Mouse (Mus musculus): Measurements from ENCODE around the gene Ubox5. TPM values are rescaled to one million over a fixed set of nuclear protein-coding genes. Genes with fewer than 3 reads are reported as not detected.
"Not testable (repeated sequence)": the region's sequence is repeated elsewhere in the genome, so short reads cannot be mapped to it uniquely, and the experiment has no call there.

The Ubox5 gene
- polyA plus RNA-seq, 1 experiment: 1.8 TPM

DNA sequence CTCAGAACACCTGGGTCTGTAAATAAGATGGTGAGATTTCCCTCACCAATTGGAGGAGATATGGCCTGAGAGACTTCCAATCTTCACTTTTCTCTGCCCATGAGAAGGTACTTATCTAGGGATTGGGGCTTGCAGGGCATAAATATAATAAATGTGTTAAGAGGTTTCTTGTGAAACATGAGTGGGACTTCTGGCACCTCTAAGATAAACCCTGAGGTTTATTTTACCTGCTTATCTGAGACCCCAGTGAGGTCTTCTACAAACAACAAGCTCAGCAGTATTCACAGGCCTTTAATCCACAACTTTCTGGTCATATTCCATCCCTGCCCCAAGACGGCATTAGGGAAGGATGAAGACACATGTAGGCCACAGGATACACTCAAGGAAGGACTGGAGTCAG, 23.9 kb upstream of the Ubox5 start:
- TF ChIP-seq FLI1 (IDR thresholded peaks at IDR 0.05; ENCODE audit: low read length) (no peak), GATA1 (IDR thresholded peaks at IDR 0.05; ENCODE audit: borderline replicate concordance, low read length) (no peak)
- Histone ChIP-seq H3K27me3 (replicated peaks) (no peaks in the 10 kb centered on the region), H3K4me3 (replicated peaks) (no peak overlapping the region), H3K9me3 (no peaks in the 10 kb centered on the region), H3K4me1 (no peaks in the 10 kb centered on the region), H3K36me3 (replicated peaks; ENCODE audit: low read length) (peaks cover 88% of the 10 kb centered on the region)

DNA sequence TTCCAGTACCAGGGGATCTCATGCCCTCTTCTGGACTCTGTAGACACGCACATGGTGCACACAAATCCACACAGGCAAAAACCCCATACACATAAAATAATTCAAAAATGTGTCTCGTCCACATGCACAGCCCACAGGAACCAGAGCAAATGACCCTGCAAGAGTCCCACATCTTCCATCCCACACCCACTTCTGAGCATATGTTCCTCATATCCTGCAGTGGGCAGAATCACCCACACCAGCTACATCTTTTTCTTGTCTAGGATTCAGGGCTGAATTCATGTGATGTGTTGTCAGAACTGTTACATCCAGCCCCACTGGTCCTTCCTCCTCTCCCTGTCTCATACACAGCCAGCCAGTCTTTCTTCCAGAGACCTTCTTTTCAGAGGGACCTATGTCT, 23.5 kb upstream of the Ubox5 start:
- H3K36me3 ChIP-seq (replicated peaks; ENCODE audit: low read length): peaks cover 84% of the 10 kb centered on the region

DNA sequence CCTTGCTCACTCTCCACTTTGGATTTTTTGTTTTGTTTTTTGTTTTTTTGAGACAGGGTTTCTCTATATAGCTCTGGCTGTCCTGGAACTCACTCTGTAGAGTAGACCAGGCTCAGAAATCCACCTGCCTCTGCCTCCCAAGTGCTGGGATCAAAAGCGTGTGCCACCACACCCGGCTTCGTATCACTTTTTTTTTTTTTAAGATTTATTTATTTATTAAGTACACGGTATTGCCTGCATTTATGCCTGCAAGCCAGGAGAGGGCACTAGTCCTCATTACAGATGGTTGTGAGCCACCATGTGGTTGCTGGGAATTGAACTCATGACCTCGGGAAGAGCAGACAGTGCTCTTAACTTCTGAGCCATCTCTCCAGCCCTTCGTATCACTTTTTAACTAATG, 19.2 kb upstream of the Ubox5 start:
- H3K9me3 ChIP-seq: not testable (repeated sequence)

More for the DNA sequence above, 23.5 kb upstream of the Ubox5 start:
- Histone ChIP-seq H3K9me3 (no peaks in the 10 kb centered on the region), H3K4me1 (no peaks in the 10 kb centered on the region), H3K27me3 (replicated peaks) (no peaks in the 10 kb centered on the region), H3K4me3 (replicated peaks) (no peak overlapping the region)
- TF ChIP-seq FLI1 (IDR thresholded peaks at IDR 0.05; ENCODE audit: low read length) (no peak), GATA1 (IDR thresholded peaks at IDR 0.05; ENCODE audit: borderline replicate concordance, low read length) (no peak)

DNA sequence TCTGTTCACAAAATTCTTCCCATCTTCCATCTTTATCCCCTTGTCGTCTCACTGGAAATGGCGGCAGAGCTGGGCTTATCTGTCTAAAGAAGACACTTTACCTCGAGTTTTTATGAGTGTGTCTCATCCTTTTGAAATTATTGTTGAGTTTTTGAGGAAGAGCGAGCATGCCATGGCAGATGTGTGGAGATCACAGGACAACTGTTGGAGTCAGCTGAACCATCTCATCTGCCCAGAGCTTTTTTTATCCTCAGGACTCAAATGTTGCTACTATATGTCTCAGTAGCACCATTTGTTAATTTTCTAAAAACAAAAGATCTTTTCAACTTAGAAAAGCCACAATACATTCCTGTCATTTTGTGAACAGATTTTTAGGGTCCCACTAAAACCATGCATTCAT, 15.4 kb upstream of the Ubox5 start:
- peaks cover 11% of the 10 kb centered on the region for H3K36me3 ChIP-seq (replicated peaks; ENCODE audit: low read length)
- no peaks in the 10 kb centered on the region for H3K9me3 ChIP-seq
- H3K27me3 ChIP-seq (replicated peaks): peaks cover 20% of the 10 kb centered on the region
- H3K4me1 ChIP-seq: peaks cover 17% of the 10 kb centered on the region
- no peak for TF ChIP-seq GATA1 (IDR thresholded peaks at IDR 0.05; ENCODE audit: borderline replicate concordance, low read length)
- no peak for TF ChIP-seq FLI1 (IDR thresholded peaks at IDR 0.05; ENCODE audit: low read length)
- H3K4me3 ChIP-seq (replicated peaks): no peak overlapping the region

More for the DNA sequence above, 19.2 kb upstream of the Ubox5 start:
- not testable (repeated sequence) for H3K4me3 ChIP-seq (replicated peaks); H3K27me3 ChIP-seq (replicated peaks); H3K4me1 ChIP-seq
- peaks cover 45% of the 10 kb centered on the region for H3K36me3 ChIP-seq (replicated peaks; ENCODE audit: low read length)

DNA sequence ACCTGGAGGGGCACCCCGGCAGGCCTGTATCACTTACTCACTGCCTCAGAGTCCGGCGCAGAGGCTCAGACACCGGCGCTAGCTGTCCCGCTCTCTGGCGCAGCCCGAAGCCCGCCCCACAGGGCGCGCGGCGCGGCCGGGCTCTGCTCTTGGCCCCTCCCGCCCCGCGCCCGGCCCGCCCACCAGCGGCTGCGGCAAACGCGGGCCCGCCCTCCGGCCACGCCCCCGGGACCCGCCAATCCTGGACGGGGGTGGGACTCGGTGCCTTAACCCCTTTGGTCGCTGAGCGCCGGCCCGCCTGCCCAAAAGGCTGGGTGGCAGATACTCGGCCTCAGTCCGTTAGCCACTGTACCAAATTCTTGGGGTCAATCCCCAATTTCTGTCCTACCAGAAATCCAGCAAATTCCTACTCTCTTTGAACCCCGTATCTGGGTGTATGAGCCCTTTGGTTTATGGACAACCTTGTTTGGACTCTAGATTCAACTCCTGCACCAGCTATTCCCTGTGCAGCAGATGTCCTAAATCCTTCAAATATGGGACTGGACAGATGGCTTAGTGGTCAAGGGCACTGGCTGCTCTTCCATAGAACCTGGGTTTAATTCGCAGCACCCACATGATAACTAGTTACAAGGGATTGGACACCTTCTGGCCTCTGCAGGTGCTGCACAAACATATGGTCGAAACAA, 13.0 kb upstream of the Ubox5 start, which contains the start of gene Lzts3:
Gene Lzts3 (minus strand): TSS at position 120 of the 686 bp plus-strand sequence.
- H3K9me3 ChIP-seq: no peaks in the 10 kb centered on the region
- peaks cover 17% of the 10 kb centered on the region for H3K4me1 ChIP-seq
- H3K36me3 ChIP-seq (replicated peaks; ENCODE audit: low read length): peaks cover 2% of the 10 kb centered on the region
- TF ChIP-seq FLI1 (IDR thresholded peaks at IDR 0.05; ENCODE audit: low read length): no peak
- H3K4me3 ChIP-seq (replicated peaks): peak within 1 kb of the TSS; percentile 93
- H3K27me3 ChIP-seq (replicated peaks): peaks cover 41% of the 10 kb centered on the region

DNA sequence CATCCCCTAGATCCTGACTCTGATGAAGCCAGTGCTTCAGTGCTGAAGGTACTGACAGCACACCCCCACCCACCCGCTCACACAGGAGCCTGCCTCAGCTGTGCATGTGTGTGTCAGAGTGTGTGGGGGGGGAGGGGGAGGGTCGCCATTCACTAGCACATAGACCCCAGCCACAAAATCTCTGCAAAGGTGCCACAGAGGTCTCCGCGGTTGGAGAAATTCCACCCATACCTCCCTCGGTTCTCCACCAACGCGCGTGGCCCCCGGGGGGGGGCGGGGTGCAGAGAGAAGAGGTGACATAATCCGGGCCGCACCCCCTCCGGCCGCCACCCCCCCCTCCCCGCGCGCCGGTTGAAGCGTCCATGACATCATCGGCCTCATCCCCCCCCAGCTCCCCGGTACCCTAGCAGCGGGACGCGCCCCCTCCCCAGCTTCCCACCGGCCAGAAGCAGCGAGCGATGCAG, 12.4 kb upstream of the Ubox5 start:
- peaks cover 46% of the 10 kb centered on the region for H3K27me3 ChIP-seq (replicated peaks)
- H3K36me3 ChIP-seq (replicated peaks; ENCODE audit: low read length): peaks cover 2% of the 10 kb centered on the region
- no peaks in the 10 kb centered on the region for H3K9me3 ChIP-seq
- peak overlapping the region; percentile 93 for H3K4me3 ChIP-seq (replicated peaks)
- TF ChIP-seq FLI1 (IDR thresholded peaks at IDR 0.05; ENCODE audit: low read length) (no peak), GATA1 (IDR thresholded peaks at IDR 0.05; ENCODE audit: borderline replicate concordance, low read length) (no peak)
- peaks cover 17% of the 10 kb centered on the region for H3K4me1 ChIP-seq

DNA sequence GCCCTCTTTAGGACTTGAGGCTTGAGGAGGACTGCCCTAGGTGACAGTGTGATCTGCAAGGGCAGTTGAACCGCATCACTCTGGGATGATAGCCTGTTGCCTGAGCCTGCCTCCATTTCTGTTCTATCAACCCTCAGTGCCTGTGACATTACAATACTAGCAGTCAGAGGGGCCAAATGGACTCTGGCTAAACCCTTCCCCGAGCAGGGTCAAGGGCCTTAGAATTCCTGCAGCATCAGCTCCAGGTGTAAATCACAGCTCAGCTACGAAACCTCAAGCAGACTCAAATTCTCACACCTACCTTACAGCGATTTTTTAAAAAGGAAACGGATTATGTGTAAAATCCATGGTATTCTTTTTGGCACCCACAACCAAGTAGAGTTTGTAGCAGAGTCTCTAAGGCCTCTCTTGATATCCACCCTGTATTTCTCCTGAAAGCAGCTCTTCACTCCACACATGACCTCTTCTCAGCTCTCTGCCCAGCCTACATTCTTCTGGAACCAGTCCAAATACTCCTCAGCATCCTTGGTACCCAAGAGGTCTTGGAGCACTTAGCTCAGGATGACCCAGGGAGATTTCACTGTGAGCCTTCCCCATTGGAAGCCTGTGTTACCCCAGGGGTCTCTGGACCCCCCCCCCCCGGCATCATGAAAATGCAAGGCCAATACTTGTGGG, 11.7 kb upstream of the Ubox5 start:
- peaks cover 17% of the 10 kb centered on the region for H3K4me1 ChIP-seq
- H3K9me3 ChIP-seq: no peaks in the 10 kb centered on the region
- peaks cover 53% of the 10 kb centered on the region for H3K27me3 ChIP-seq (replicated peaks)
- H3K36me3 ChIP-seq (replicated peaks; ENCODE audit: low read length): no peaks in the 10 kb centered on the region
- no peak for TF ChIP-seq FLI1 (IDR thresholded peaks at IDR 0.05; ENCODE audit: low read length)
- TF ChIP-seq GATA1 (IDR thresholded peaks at IDR 0.05; ENCODE audit: borderline replicate concordance, low read length): no peak
- no peak overlapping the region for H3K4me3 ChIP-seq (replicated peaks)

DNA sequence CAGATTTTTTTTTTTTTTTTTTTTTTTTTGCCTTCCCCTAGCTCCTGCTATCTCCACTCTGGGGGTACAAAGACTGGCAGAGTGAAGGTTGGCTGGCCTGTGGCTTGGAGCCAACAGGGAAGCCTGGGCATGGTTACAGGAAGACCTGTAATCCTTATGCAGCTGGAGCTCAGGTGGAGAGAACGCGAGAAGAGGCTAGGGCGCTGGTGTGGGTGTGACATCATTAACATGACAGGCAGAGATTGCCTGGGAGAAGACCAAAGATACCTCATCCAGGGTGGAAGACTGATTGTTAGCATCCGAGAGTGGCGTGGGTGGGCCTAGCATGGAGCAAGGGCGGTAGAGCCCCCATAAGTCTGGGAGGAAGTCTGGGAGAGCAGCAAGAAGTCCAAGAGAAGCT, 9.4 kb upstream of the Ubox5 start:
- Histone ChIP-seq H3K4me3 (replicated peaks) (no peak overlapping the region), H3K4me1 (peaks cover 37% of the 10 kb centered on the region), H3K27me3 (replicated peaks) (peaks cover 75% of the 10 kb centered on the region), H3K36me3 (replicated peaks; ENCODE audit: low read length) (no peaks in the 10 kb centered on the region), H3K9me3 (no peaks in the 10 kb centered on the region)
- TF ChIP-seq GATA1 (IDR thresholded peaks at IDR 0.05; ENCODE audit: borderline replicate concordance, low read length) (no peak), FLI1 (IDR thresholded peaks at IDR 0.05; ENCODE audit: low read length) (no peak)

DNA sequence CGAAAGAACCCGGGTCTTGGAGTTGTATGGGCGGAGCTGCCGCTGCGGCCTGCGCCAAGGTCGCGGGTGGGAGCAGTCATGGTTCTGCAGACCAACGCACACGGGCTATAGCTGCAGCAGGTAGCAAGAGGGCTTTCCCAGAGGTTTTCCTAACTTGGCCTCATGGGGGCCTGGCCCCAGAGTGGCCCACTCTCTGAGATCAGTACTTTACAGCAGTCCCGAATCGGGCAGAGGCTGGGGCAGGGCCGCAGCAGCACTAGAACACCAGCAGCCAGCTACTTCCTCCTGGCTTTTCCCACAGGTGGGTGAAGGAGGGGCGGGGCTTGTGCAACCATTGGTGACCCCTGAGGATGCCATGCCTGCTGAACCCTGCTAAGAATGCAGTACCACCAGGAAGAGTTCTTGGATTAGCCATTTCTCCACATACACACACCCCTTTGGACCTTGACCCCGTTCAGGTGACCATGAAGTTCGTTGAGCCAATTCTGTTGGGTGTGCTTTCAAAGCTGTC, 8.3 kb upstream of the Ubox5 start:
- Histone ChIP-seq H3K27me3 (replicated peaks) (peaks cover 86% of the 10 kb centered on the region), H3K9me3 (no peaks in the 10 kb centered on the region), H3K4me1 (peaks cover 45% of the 10 kb centered on the region), H3K4me3 (replicated peaks) (no peak overlapping the region), H3K36me3 (replicated peaks; ENCODE audit: low read length) (no peaks in the 10 kb centered on the region)
- no peak for TF ChIP-seq GATA1 (IDR thresholded peaks at IDR 0.05; ENCODE audit: borderline replicate concordance, low read length)
- no peak for TF ChIP-seq FLI1 (IDR thresholded peaks at IDR 0.05; ENCODE audit: low read length)

DNA sequence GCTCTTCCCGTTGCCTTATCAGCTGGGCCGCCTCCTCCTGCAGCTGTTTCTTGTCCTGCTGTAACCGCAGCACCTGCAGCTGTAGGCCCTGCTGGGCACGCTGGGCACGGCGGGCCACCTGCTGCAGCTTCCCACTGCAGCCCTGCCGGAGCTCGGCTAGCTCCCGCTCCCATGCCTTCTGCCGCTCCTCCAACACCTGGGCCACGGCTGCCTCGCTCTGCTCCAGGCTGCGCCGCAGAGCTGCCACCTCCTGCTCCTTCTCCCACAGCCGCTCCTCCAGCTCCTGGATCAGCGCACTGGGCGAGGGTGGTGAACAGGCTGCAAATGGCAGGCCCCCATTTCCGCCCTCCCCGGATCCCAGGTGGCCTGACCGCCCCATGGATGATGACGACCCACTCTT, 6.0 kb upstream of the Ubox5 start:
- Histone ChIP-seq H3K4me1 (peaks cover 33% of the 10 kb centered on the region), H3K36me3 (replicated peaks; ENCODE audit: low read length) (no peaks in the 10 kb centered on the region), H3K4me3 (replicated peaks) (peak overlapping the region; percentile 90), H3K27me3 (replicated peaks) (peaks cover 80% of the 10 kb centered on the region), H3K9me3 (no peaks in the 10 kb centered on the region)
- no peak for TF ChIP-seq GATA1 (IDR thresholded peaks at IDR 0.05; ENCODE audit: borderline replicate concordance, low read length)

Measured in megakaryocyte, embryonic 14.5 days (primary cell).